Mouse (Mus musculus): ENCODE data around the gene Tubgcp6.

Tubgcp6 gene

DNA sequence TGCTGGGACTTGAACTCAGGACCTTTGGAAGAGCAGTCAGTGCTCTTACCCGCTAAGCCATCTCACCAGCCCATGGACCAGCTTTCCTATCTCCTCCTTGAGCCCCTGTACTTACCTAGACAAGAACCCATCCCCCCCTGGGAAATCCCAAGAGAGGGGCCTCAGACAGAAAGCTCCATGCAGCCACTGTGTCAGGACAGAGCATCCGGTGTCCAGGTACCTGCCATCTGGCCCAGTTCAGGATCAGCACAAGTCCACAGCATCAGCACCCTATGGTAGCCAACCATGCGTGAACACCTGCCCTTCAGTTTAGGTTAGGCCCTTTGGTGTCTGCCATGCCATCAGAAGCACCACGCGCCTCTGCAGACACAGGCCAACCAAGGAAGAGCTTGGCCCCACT lies 58.0 kb downstream of the Tubgcp6 start:
- ATAC-seq (ENCODE audit: low TSS enrichment), result no peak

GRCm38 (mm10) chr15:89063536-89063935 lies 59.4 kb downstream of the Tubgcp6 start:
- peak; percentile 56 for ATAC-seq (ENCODE audit: low TSS enrichment)

DNA sequence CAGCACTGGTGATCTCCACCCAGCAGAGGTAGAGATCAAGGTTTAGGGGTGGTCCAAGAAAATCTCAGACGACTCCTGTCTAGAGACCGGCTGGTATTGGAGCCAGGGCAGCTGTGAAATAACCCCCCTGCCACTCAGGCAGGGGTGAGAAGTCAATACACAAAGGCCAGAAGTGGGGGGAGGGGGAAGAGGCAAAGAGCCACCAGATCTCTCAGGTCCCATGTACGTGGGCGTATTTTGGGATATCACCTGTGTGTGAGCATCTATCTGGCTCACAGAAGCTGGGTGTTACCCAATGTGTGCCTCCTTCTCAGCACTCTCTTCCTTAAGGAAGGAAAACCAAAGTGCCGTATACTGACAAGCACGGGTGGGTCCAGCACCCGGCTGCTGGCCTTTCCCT lies 59.9 kb downstream of the Tubgcp6 start:
- no peak for ATAC-seq (ENCODE audit: low TSS enrichment)

DNA sequence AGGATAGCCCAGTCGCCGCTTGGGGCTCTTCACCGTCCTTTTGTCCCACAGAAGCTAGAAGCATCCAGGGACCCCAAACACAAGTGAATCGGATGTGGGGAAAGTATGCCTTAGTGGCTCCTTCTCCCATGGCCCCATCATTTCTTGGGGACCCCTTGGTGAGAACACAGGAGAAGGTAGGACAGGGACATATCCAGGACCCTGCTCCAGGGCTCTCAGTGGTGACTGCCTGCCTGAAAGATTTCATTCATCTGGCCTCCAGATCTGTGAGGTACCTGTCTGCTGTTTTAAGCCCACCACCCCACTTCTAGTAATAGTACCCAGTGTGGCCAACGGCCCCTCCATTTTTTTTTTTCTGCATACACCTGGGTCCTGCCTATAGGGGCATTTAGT lies 60.4 kb downstream of the Tubgcp6 start:
- ATAC-seq (ENCODE audit: low TSS enrichment), result no peak

GRCm38 (mm10) chr15:89061761-89062517 lies 61.0 kb downstream of the Tubgcp6 start:
- ATAC-seq (ENCODE audit: low TSS enrichment), result no peak

DNA sequence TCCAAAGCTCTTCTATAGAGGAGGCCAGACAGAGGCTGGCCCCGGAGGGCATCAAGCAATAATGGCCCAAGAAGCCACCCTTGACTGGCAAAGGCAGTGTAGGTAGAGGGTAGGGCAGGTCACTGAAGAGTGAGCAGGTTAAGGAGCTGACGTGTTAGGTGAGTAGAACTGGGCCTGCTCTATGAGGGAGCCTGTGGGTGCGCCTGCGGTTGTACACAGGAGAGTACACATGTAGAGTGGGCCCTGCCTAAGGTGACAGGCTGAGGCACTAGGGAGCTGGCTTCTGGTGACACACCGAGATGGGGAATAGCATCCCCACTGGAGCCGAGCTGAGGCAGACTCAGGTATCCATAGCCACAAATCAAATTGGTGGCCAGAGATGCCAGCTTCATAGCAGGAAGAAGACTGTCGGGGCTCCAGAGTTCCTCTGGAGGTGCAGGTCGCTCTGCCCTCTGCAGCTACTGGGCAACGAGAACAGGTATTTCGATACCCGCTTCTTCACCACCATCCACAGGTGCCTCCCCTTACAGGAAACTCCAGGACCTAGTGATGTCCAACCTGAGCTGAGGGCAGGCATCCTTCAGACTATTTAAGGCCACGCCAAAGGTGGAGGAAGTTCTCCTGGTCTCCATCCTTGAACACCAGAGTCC lies 62.0 kb downstream of the Tubgcp6 start:
- no peak for ATAC-seq (ENCODE audit: low TSS enrichment)

GRCm38 (mm10) chr15:89060032-89060681 lies 62.8 kb downstream of the Tubgcp6 start:
- peak; percentile 32; the same call in 1 of the 2 replicates for ATAC-seq (ENCODE audit: low TSS enrichment)

- peak; percentile 24 for ATAC-seq (ENCODE audit: low TSS enrichment)
Measured at GRCm38 (mm10) chr15:89059161-89059931, 63.6 kb downstream of the Tubgcp6 start, which contains the start of gene Panx2. Panx2 (plus strand) TSS chr15:89059734.

DNA sequence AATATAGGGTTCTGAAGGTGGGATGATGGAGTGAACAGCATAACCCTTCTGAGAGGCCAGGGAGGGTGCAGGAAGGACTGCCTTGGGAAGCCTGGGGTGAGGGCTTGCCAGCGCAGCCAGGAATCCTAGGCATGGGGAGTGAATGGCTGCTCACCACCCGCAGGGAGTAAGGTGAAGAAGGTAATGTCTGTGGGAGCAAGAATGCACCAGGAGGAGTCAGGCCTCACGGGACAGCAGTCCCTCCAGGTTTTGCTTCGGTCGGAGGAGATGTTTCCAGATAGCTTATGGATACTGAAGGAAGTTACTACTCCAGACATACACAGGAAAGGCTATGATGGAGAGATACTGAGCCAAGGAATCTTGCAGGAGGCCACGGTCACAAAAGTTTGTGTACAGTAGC lies 64.2 kb downstream of the Tubgcp6 start:
- no peak; the same call in 1 of the 2 replicates for ATAC-seq (ENCODE audit: low TSS enrichment)

GRCm38 (mm10) chr15:89054666-89055065 lies 68.2 kb downstream of the Tubgcp6 start:
- ATAC-seq (ENCODE audit: low TSS enrichment), result no peak
